Mouse (Mus musculus): ENCODE results near the gene Notch2. TPM values are rescaled to one million over a fixed set of nuclear protein-coding genes. Genes with fewer than 3 reads are reported as not detected.
A peak's percentile ranks its signal among the peaks of the same experiment; 100 is the strongest.

Notch2 gene
- total and polyA plus RNA-seq, 2 experiments from 2014 or later, result 6.1 to 22.8 TPM

DNA sequence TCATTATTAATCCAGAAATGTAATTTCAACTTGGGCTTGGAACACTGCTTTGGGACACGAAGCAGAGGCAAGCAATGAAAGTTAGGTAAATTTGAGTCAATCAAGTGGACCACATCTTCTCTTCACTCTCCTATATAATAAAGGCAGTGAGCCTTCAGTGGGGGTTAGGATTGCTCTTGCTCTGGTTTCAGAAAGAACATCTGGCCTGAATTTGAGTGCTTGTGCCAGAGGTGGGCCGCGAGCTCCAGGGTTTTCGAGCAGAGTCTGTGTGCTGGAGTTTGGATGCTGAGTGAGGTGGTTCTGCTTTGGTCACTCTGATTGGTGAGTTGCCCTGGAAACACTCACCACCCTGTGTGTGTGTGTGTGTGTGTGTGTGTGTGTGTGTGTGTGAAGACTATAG lies 73.1 kb downstream of the Notch2 start:
- Histone ChIP-seq H3K36me3 (ENCODE audit: insufficient read depth, low read length) (no peaks in the 10 kb centered on the region), H3K27me3 (ENCODE audit: insufficient read depth, low read length) (no peaks in the 10 kb centered on the region), H3K9me3 (ENCODE audit: low read length) (no peaks in the 10 kb centered on the region), H3K4me3 (ENCODE audit: low read depth, low read length) (no peak overlapping the region), H3K9ac (replicated peaks; ENCODE audit: low read length, poor library complexity, severe bottlenecking) (no peak overlapping the region), H3K27ac (ENCODE audit: low read depth, low read length) (no peak overlapping the region), H3K4me1 (ENCODE audit: insufficient read depth, low read length) (no peaks in the 10 kb centered on the region), H3K4me2 (ENCODE audit: low read depth, low read length, poor library complexity, severe bottlenecking) (no peak overlapping the region)
- WGBS, result 84% methylated on average over 4 of the region's 4 CpGs
- ATAC-seq (ENCODE audit: low FRiP score) (no peak), DNase-seq (ENCODE audit: low spot score) (no peak)
- TF ChIP-seq CTCF (IDR thresholded peaks at IDR 0.05), result no peak

DNA sequence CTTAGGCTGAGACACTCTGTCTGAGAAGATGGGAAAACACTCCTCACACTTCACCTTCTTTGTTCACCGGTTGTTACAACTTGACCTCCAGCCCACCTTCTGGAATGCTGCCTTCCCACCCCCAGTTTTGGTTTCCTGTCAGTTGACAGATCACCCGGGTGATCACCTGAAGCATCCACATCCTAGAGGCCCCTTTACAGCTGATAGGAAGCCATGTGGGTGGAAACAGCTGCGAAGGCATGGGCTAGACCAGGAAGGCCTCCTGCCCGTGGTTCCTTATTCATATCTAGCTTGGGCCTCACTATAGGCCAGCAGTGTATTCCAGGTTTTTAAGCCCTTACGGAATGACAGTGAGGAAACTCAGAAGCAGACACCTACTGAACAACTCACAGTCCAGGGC lies 73.5 kb downstream of the Notch2 start:
- Histone ChIP-seq H3K9me3 (ENCODE audit: low read length) (no peaks in the 10 kb centered on the region), H3K27me3 (ENCODE audit: insufficient read depth, low read length) (no peaks in the 10 kb centered on the region), H3K9ac (replicated peaks; ENCODE audit: low read length, poor library complexity, severe bottlenecking) (no peak overlapping the region), H3K27ac (ENCODE audit: low read depth, low read length) (no peak overlapping the region), H3K4me3 (ENCODE audit: low read depth, low read length) (no peak overlapping the region), H3K4me1 (ENCODE audit: insufficient read depth, low read length) (no peaks in the 10 kb centered on the region), H3K36me3 (ENCODE audit: insufficient read depth, low read length) (no peaks in the 10 kb centered on the region), H3K4me2 (ENCODE audit: low read depth, low read length, poor library complexity, severe bottlenecking) (no peak overlapping the region)
- WGBS, result 86% methylated on average over 5 of the region's 5 CpGs
- no peak for TF ChIP-seq CTCF (IDR thresholded peaks at IDR 0.05)
- ATAC-seq (ENCODE audit: low FRiP score) (no peak), DNase-seq (ENCODE audit: low spot score) (no peak)

DNA sequence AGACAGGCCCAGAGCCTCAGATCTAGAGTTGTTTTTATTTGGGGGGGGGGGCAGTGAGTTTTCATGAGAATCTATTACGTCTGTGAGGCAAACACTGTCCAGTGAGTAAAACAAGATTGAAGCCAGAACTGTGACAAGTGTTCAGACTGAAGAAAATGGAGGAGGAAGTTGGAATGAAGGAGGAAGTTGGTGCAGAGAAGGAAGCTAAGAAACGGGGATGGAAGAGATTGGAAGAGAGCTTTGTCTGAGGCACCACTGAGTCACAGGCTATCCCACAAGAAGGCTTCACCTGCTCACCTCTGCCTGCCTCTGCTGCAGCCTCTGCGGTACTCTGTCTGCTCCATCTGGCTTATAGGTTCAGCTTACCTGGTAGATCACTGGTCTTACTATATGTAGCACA lies 74.2 kb downstream of the Notch2 start:
- H3K9ac ChIP-seq (replicated peaks; ENCODE audit: low read length, poor library complexity, severe bottlenecking), result no peak overlapping the region
- TF ChIP-seq CTCF (IDR thresholded peaks at IDR 0.05), result no peak
- H3K36me3 ChIP-seq (ENCODE audit: insufficient read depth, low read length), result no peaks in the 10 kb centered on the region
- no peaks in the 10 kb centered on the region for H3K27me3 ChIP-seq (ENCODE audit: insufficient read depth, low read length)
- no peaks in the 10 kb centered on the region for H3K9me3 ChIP-seq (ENCODE audit: low read length)
- H3K4me2 ChIP-seq (ENCODE audit: low read depth, low read length, poor library complexity, severe bottlenecking), result no peak overlapping the region
- WGBS, result 90% methylated on average over 3 of the region's 3 CpGs
- H3K4me1 ChIP-seq (ENCODE audit: insufficient read depth, low read length), result no peaks in the 10 kb centered on the region
- H3K4me3 ChIP-seq (ENCODE audit: low read depth, low read length), result no peak overlapping the region
- DNase-seq (ENCODE audit: low spot score), result no peak
- ATAC-seq (ENCODE audit: low FRiP score), result no peak
- no peak overlapping the region for H3K27ac ChIP-seq (ENCODE audit: low read depth, low read length)

DNA sequence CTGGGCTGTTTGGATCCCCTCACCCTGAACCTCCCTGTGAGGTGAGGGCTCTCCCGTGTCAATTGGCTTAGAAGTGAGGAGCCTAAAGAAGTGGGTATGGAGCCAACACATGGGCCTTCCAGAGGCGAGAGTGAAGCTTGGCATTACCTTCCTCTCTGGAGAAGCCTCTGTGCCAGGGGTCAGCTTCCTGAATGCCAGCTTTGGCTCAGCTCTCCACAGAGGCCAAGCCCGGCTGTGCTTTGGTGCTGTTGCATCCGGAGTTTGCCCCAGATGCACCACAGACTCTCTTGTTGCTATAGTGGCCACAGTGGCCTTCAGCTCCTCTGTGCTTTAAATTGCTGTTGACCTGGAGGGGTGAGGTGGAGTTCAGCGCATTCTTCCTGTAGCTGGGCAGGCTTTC lies 76.4 kb downstream of the Notch2 start:
- H3K4me2 ChIP-seq (ENCODE audit: low read depth, low read length, poor library complexity, severe bottlenecking), result no peak overlapping the region
- H3K4me3 ChIP-seq (ENCODE audit: low read depth, low read length), result no peak overlapping the region
- peak; percentile 75 for DNase-seq (ENCODE audit: low spot score)
- peaks cover 3% of the 10 kb centered on the region; the same call in 1 of the 2 replicates for H3K4me1 ChIP-seq (ENCODE audit: insufficient read depth, low read length)
- no peak overlapping the region for H3K27ac ChIP-seq (ENCODE audit: low read depth, low read length)
- H3K9ac ChIP-seq (replicated peaks; ENCODE audit: low read length, poor library complexity, severe bottlenecking), result no peak overlapping the region
- no peak for TF ChIP-seq CTCF (IDR thresholded peaks at IDR 0.05)
- H3K27me3 ChIP-seq (ENCODE audit: insufficient read depth, low read length), result no peaks in the 10 kb centered on the region
- no peaks in the 10 kb centered on the region for H3K36me3 ChIP-seq (ENCODE audit: insufficient read depth, low read length)
- WGBS, result 68% methylated on average over 5 of the region's 5 CpGs
- H3K9me3 ChIP-seq (ENCODE audit: low read length), result no peaks in the 10 kb centered on the region
- ATAC-seq (ENCODE audit: low FRiP score), result 0 out of 2 replicates have a peak, but pooled peaks have one; percentile 34

DNA sequence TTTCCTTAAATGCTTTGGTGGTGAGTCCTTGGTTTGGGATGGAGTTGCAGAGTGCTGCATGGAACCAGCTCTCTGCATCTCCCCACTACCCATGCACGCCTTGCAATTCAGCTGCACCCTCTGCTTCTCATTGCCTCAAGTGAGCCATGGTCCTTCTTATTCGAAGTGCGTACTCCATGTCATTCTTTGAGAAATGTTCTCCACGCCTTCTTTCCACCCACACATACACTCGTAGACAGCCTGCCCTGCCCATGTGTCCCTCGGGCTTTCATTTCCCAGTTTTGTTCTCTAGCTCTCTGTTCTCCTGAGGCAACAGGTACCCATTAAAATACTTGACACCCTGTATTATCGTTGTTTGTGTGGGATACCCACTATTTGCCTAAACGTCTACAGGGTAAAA lies 76.8 kb downstream of the Notch2 start:
- H3K4me3 ChIP-seq (ENCODE audit: low read depth, low read length), result no peak overlapping the region
- no peak for ATAC-seq (ENCODE audit: low FRiP score)
- no peaks in the 10 kb centered on the region for H3K27me3 ChIP-seq (ENCODE audit: insufficient read depth, low read length)
- 80% methylated on average over 8 of the region's 8 CpGs for WGBS
- DNase-seq (ENCODE audit: low spot score), result no peak
- no peak overlapping the region for H3K27ac ChIP-seq (ENCODE audit: low read depth, low read length)
- peaks cover 3% of the 10 kb centered on the region; the same call in 1 of the 2 replicates for H3K4me1 ChIP-seq (ENCODE audit: insufficient read depth, low read length)
- no peak overlapping the region for H3K9ac ChIP-seq (replicated peaks; ENCODE audit: low read length, poor library complexity, severe bottlenecking)
- no peak for TF ChIP-seq CTCF (IDR thresholded peaks at IDR 0.05)
- no peaks in the 10 kb centered on the region for H3K9me3 ChIP-seq (ENCODE audit: low read length)
- no peak overlapping the region for H3K4me2 ChIP-seq (ENCODE audit: low read depth, low read length, poor library complexity, severe bottlenecking)
- H3K36me3 ChIP-seq (ENCODE audit: insufficient read depth, low read length), result no peaks in the 10 kb centered on the region

DNA sequence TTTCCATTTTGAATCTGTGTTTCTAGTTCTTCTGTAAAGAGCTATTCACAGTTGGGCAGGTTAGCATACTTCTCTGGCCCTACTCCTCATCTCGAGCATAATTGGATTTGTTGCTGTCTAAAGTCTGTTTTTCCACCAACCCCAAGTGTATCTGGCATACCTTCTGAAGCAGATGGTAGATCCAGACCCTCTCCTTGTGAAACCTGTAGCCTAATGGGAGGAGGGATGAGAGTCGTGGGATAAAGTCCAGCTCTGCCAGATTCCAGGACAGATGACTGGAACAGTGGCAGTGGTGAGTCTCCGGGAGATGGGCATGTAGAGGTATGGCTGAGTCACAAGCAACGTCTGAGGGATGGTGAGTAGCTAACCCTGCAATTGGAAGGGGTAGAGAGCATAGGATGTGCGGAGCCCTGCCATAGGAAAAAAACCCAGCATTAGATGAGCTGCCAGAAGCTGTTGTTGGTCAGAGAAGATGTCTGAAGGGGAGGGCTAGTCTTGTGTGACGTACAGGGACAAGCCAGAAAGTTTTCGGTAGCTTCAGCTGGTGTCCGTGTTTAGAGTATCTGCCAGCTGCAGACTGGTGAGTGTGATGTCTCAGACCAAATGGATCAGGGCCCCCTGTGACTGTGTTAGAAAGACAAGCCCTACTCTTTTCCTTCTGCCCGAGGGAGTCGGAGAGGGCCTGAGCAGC lies 79.5 kb downstream of the Notch2 start:
- no peak for TF ChIP-seq CTCF (IDR thresholded peaks at IDR 0.05)
- H3K4me1 ChIP-seq (ENCODE audit: insufficient read depth, low read length), result peaks cover 3% of the 10 kb centered on the region; the same call in 1 of the 2 replicates
- no peak overlapping the region for H3K4me3 ChIP-seq (ENCODE audit: low read depth, low read length)
- H3K36me3 ChIP-seq (ENCODE audit: insufficient read depth, low read length), result no peaks in the 10 kb centered on the region
- no peaks in the 10 kb centered on the region for H3K9me3 ChIP-seq (ENCODE audit: low read length)
- DNase-seq (ENCODE audit: low spot score) (no peak), ATAC-seq (ENCODE audit: low FRiP score) (no peak)
- no peak overlapping the region for H3K9ac ChIP-seq (replicated peaks; ENCODE audit: low read length, poor library complexity, severe bottlenecking)
- no peaks in the 10 kb centered on the region for H3K27me3 ChIP-seq (ENCODE audit: insufficient read depth, low read length)
- no peak overlapping the region for H3K4me2 ChIP-seq (ENCODE audit: low read depth, low read length, poor library complexity, severe bottlenecking)
- WGBS, result 82% methylated on average over 10 of the region's 10 CpGs
- no peak overlapping the region for H3K27ac ChIP-seq (ENCODE audit: low read depth, low read length)
